Mouse (Mus musculus) liver (tissue): ENCODE results near the gene Olfr32.
"Not testable (repeated sequence)": the region's sequence is repeated elsewhere in the genome, so short reads cannot be mapped to it uniquely, and the experiment has no call there.

ENCODE experiments used
- DNase-seq: peaks from one replicate; pipeline ENCODE4 v3.0.0-alpha.2; 2020; ENCODE audit warnings: mixed read lengths

Gene Olfr32

GRCm38 (mm10) chr2:90142196-90142595 lies at the start of gene Olfr32:
TSS of gene Olfr32 (minus strand) at chr2:90142296.
- DNase-seq = no peak

DNA sequence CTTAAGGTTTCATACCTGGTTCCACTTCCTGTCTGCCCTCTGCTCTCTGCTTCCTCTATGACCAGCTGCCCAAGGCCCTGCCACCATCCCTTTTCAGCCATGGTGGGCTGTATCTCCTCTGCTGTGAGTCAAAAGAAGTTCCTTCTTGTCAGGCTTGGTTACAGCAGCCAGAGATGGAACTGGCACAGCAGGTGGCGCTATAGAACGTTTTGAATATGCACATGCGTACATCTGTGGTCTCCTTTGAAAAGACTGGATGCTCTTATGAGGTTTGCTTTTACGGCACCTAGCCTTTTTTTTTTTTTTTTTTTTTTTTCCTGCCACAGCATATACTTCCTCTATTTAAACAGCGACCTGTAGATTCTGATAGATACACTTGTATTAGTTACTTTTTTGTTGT lies 45.0 kb upstream of the Olfr32 start:
- not testable (repeated sequence) for DNase-seq

- DNase-seq = not testable (repeated sequence)
Observed at GRCm38 (mm10) chr2:90186082-90186481, 44.0 kb upstream of the Olfr32 start.

- no peak for DNase-seq
Observed at GRCm38 (mm10) chr2:90153916-90154315, 11.8 kb upstream of the Olfr32 start.

DNA sequence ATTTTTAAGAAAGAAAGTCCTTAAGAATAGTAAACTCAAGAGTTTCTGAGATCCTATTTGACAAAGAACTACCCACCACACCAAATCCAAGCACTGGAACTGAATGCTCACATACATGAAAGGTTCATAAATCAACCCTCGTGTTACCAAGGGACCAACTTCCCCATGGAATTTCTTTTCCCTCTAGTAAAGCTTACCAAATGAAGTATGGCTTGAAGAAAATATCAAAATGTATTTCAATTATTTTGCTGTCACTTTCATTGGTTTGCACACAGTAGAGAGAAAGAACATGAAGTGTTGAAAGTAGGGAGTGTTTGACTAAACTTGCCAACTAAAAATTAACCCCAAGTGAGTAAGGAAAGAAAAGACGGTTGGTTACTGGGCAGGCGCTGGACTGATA lies 10.9 kb upstream of the Olfr32 start, which contains the start of gene Olfr1270:
Olfr1270 (minus strand) TSS at position 101 of the 400 bp plus-strand sequence.
- no peak for DNase-seq

DNA sequence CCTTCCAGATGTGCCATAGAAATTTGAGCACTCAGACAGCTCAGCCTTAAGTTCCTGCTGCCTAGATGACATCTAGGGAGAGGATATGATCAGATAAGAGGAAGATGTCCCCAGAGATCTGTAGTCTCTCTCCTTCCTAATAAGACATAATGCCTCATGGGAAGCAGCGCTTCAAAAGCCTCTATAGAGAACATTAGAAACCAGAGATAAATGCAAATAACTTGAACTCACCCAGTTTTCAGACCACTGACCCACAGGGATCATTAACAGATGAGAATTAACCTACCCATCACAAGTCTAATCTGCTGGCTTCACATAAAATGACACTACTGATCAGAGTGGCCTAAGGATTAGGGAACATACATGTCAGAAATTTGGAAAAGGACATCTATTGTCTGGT lies 20.8 kb downstream of the Olfr32 start, which contains the start of gene Olfr1269:
Olfr1269 (minus strand) TSS at position 101 of the 400 bp plus-strand sequence.
- DNase-seq = no peak
